Mouse (Mus musculus) G1E (cell line): ENCODE measurements around the gene Ccdc62.

Source experiments
- CTCF ChIP-seq: IDR thresholded peaks from 2 replicates; pipeline ENCODE4 v1.5.1; 2012; ENCODE audit warnings: low read depth, low read length, inconsistent platforms, mixed read lengths
- GATA1 ChIP-seq: IDR thresholded peaks from 2 replicates; pipeline ENCODE4 v1.6.1; 2012; ENCODE audit warnings: borderline replicate concordance, low read length, inconsistent platforms, mixed read lengths
- TAL1 ChIP-seq: conservative IDR thresholded peaks from 2 replicates; pipeline ENCODE4 v1.6.1; 2012; ENCODE audit warnings: low read depth, low read length, inconsistent platforms, mixed read lengths

DNA sequence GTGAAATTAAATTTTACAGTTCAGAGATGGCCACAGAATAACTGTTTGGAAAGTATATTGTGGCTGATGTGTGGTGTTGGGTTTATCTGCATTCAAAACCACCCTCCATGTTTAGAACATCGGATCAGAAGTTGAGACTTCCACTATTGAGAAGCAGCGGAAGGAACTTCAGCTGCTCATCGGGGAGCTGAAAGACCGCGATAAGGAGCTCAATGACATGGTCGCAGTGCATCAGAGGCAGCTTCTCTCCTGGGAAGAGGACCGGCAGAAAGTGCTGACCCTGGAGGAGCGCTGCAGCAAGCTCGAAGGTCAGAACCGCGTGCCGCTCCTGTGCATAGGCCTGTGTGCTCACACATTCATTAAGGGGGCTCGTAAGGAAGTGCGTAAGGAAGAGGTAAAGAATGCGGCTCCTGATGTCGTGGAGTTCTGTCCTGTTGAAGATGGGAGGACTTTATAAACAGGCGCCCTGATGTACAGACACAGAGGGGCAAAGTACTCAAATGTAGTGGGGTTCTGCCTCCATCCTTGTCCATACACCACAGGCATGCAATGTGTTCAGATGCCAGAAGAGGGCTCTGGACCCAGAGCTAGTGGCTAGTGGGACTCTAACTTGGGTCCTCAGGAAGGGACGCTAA lies 3.6 kb downstream of the Ccdc62 start:
- 0 out of 2 replicates have a peak, but pooled peaks have one; percentile 22 for TF ChIP-seq CTCF
- no peak for TF ChIP-seq TAL1
- TF ChIP-seq GATA1 = no peak
